Mouse (Mus musculus) cerebral cortex, adult 2 months (tissue): ENCODE results near the gene Mettl15.

ENCODE experiments used
- WGBS: fragments of 180-500 bp; shearing (Covaris S2); methylation state at CpG from one replicate; pipeline ENCODE4 v1.1.7; 2018; 5-methylcytosine and 5-hydroxymethylcytosine counted together

Mettl15 gene

DNA sequence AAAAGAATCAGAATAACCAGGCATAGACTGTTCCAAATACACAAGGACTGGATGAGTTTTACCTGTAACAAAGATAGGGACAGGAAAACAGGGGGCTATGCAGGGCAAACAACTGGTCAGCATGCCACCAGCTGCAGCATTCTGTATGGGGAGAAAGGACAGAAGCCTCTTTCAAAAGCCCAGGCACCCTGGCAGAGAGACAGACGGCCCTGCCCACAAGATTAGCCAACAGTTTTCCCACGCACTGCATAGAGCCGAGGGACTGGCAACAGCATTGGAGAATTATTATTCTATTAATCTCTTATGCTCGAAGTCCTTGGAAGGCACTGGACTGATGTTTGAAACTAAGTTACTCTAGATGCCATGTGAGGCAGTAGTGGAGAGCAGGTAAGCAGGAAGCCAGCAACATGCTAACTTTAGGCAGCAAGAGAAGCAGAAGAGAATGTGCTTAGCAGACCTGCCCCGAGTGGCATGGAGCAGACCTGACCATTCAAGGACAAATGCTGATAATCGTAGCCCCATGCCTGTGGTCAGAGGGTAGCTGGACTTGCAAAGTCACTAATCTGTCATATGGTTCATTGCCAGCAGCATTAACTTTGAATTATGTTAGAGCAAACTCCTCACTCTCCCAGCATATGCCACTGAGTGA, 127.0 kb downstream of the Mettl15 start:
- 60% methylated on average over 6 of the region's 6 CpGs for WGBS

DNA sequence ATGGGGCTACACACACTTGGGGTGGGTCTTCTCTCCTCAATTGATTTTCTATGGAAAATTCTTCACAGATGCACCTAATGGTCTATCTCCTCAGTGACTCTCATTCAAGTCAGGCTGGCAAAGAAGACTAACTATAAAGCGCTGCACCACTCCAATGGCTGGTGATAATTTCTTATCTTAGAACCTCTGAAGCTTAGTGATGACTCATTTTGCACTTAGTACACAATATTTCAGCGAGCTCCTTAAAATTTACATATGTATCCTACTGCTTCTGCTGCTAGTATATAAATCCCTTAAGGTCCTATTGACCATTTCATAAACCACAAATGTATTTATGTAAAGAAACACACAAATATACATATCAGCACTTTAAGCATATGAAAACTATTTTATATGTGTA, 136.1 kb downstream of the Mettl15 start:
- 67% methylated on average over 2 of the region's 2 CpGs for WGBS

DNA sequence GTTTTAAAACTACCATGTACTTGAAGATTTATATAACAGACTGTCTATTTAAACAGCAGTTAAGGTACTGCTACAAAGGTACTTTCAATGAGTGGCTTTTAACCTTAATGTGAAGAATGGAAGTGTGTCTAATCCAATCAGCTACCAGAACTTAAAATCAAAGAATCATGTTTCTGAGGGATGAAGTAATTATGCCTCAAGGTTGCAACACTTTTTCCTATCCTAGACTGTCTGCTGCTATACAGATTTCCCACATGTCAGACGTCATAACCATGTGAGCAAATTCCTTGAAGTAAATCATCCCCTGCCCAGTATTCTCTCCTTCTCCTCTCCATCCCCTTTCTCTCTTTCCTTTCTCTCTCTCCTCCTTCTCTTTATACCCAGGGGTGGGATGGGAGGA, 140.2 kb downstream of the Mettl15 start:
- 86% methylated on average over 1 of the region's 1 CpGs for WGBS

DNA sequence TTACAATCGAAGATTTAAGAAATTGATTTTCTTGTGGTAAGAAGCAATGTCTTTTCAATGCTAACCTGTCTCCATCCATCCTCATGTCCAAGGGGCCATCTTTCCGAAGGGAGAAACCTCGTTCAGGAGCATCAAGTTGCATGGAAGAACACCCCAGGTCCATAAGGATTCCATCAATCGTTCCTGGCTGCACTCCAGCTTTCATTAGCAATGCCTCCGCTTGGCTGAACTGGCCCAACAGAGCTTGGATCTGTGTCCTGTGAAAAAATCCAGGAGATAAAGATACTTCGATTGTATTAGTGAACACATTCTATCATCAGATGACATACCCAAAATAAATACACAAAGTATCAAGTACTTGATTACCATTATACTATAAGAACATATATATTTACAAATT, 143.3 kb downstream of the Mettl15 start:
- 73% methylated on average over 6 of the region's 6 CpGs for WGBS

DNA sequence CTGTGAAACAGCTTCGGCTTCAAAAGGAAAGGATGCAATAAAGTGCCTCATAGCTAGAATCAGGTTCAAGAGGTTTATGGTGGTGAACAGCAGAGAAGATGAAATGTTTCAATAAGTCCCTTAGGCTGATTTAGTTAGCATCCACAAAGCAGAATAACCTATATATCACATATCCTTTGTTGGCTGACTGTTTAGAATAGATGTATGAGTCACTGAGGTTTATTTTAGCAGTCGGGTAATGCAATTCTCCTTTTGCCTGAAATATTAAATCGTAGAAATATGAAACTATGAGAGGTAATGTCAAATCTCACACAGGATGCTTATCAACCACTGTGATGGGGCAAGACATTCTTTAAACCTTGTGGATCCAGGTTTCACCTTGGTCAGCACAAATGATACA, 149.8 kb downstream of the Mettl15 start:
- WGBS = 56% methylated on average over 3 of the region's 3 CpGs

DNA sequence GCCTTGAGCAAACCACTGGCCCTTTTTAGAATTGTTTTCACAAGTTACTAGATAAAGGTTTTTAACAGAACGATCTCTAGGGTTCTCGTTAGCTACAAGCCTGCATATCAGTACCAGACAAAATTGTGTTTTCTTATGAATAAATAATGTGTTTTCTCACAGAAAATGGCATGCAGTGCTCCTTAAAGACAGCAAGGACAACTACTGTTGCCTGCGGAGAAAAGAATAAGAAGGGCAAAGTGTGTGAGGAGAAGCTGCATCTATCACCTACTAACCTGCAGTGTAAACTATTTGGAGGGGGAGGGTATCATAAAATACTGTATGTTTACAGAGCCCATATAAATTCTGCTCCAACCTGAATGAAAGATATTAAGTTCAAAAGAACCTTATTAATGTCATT, 150.6 kb downstream of the Mettl15 start:
- WGBS = 68% methylated on average over 3 of the region's 3 CpGs

DNA sequence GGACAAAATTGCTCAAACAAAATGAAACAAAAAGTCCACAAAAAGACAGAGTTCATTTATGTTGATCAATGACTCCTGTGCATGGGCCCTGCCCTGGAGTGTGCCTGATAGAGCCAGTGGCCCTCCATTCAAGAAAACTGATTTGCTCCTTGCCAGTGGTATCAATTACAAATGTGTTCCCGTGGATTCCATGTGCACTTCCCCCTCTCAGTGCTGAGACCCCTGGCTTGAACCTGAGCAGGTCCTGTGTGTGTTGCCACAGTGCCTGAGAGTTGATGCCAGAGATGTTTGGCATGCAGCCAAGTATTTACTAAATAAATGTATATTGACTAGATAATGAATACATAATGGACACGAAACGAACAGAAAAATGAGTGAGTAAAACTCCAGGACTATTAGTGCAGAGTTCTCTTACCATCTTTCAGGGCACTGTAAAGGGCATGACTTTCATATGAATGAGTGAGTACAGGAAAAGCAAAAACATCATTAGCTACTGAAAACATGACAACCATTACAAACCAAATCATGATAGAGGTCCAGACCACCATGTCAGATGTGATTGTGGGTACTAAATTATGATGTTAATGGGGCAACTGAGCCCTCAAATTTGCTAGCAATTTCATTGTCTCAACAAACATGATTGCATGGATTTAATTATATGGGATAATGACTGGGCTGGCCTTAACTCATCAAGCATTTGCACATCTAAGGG, 174.6 kb downstream of the Mettl15 start:
- WGBS = 58% methylated on average over 3 of the region's 3 CpGs

DNA sequence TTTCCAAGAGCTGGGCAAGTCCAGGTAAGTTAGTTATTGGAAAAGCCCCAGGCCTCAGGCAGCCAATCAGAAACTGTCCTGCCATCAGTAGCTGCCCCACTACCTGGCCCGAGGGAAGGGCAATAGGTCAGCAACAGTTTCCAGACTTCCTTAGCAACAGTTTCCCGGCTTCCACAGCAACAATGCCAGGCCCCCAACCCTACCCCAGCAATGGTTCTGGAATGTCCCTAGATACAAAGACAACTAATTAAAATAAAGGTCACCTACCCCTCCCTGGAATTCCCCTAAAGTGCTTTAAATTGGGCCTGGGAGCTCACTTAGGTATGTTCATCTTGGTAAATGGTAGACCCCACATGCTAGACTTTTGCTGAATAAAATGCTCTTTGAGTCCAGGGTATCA, 230.9 kb downstream of the Mettl15 start:
- 78% methylated on average over 2 of the region's 2 CpGs for WGBS
